Mouse (Mus musculus): ENCODE measurements around the gene Tecpr1. TPM values are rescaled to one million over a fixed set of nuclear protein-coding genes. Genes with fewer than 3 reads are reported as not detected.
A peak's percentile ranks its signal among the peaks of the same experiment; 100 is the strongest.

Tecpr1 gene
- total and polyA plus RNA-seq, 3 experiments = 2.8 to 6.2 (median 6.0) TPM

DNA sequence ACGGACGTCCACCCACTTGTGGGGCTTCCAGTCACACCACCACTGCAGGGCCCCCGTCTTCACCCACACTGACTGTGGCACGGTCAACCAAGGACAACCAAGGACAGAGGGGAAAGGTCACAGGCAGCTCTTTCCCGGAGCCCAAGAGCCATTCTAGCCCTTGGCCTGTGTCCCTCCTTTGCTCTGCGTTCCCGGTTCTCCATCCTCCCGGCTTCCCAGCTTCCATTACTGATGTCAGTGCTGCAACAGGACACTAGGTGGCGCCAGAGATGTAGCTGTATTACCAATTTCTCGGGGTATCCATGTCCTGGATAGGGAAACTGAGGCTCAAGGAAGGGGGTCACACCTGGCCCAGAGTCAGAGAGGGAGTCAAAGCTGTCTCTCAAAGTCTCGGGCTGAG lies 15.9 kb downstream of the Tecpr1 start:
- dilution Hi-C loops (cut with MboI; ENCODE audit: extremely low pct_ligation_motif_present, extremely low pct_unique_long_range_greater_than_20kb, low sequenced_read_pairs) (no loop called here), in situ Hi-C loops (cut with MboI; ENCODE audit: low pct_ligation_motif_present, low pct_unique_long_range_greater_than_20kb, low sequenced_read_pairs) (loop anchor here (25.0 kb wide), 1 partner anchor 530 kb away; no protein-coding TSS in a partner anchor)
- Histone ChIP-seq H3K9ac (ENCODE audit: insufficient read depth, low read depth) (no peak overlapping the region), H3K4me1 (ENCODE audit: control insufficient read depth in 1 of 2, insufficient read depth in 2 of 2) (no peaks in the 10 kb centered on the region), H3K27me3 (replicated peaks) (no peaks in the 10 kb centered on the region), H3K79me2 (replicated peaks; ENCODE audit: control insufficient read depth, extremely low read depth, insufficient read depth, poor library complexity, severe bottlenecking) (no peaks in the 10 kb centered on the region), H3K9me3 (replicated peaks; ENCODE audit: low read length) (peaks cover 3% of the 10 kb centered on the region), H3K27ac (ENCODE audit: insufficient read depth, low read depth) (no peak overlapping the region), H3K4me3 (replicated peaks in 1 of 3; ENCODE audit: low read depth in 2 of 3, low read length in 2 of 3, poor library complexity in 1 of 3) (no peak overlapping the region), H3K4me2 (ENCODE audit: insufficient read depth, low read depth, poor library complexity, severe bottlenecking) (no peak overlapping the region), H3K36me3 (replicated peaks in 1 of 2; ENCODE audit: control insufficient read depth in 1 of 2, insufficient read depth in 1 of 2, low read length in 1 of 2) (peaks cover 4 to 86% of the 10 kb centered on the region in 2 experiments)
- DNase-seq (ENCODE audit: extremely low read depth) = no peak
- TF ChIP-seq NRF1 (IDR thresholded peaks at IDR 0.05; ENCODE audit: low read depth, low read length) (no peak), ELF1 (IDR thresholded peaks at IDR 0.05; ENCODE audit: low read depth, low read length) (no peak), SMC3 (IDR thresholded peaks at IDR 0.05; ENCODE audit: low read depth, low read length) (peak; percentile 62), CTCF (conservative IDR thresholded peaks at IDR 0.05 in 1 of 2, IDR thresholded peaks at IDR 0.05 in 1 of 2; ENCODE audit: low read depth in 2 of 2, low read length in 2 of 2) (peak; percentile 52 to 76; a peak in 3 of 4 replicates), RAD21 (IDR thresholded peaks at IDR 0.05; ENCODE audit: low read depth, low read length) (peak; percentile 55)

DNA sequence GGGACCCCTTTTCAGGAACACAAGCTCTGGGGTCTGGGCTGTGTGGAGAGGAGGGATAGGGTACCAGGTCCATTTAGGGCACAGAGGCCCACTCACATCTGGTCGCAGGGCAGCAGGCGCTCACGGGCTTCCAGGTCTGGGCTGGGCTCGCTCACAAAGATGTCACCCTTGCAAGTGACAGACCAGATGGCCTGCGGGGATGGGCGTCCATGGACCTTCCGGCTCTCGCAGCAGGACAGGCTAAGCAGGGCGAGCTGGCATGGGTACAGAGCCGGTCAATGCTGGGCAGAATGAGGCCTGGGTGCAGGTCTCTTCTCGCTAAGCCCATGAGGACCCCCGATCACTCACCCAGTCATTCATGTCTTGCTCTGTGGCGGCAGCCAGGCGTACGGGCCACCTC lies 17.3 kb downstream of the Tecpr1 start:
- in situ Hi-C loops (cut with MboI; ENCODE audit: low pct_ligation_motif_present, low pct_unique_long_range_greater_than_20kb, low sequenced_read_pairs) = loop anchor here (25.0 kb wide), 1 partner anchor 531 kb away; no protein-coding TSS in a partner anchor
- Histone ChIP-seq H3K9ac (ENCODE audit: insufficient read depth, low read depth) (no peak overlapping the region), H3K27me3 (replicated peaks) (no peaks in the 10 kb centered on the region), H3K4me3 (replicated peaks in 1 of 3; ENCODE audit: low read depth in 2 of 3, low read length in 2 of 3, poor library complexity in 1 of 3) (no peak overlapping the region), H3K9me3 (replicated peaks; ENCODE audit: low read length) (peaks cover 6% of the 10 kb centered on the region), H3K79me2 (replicated peaks; ENCODE audit: control insufficient read depth, extremely low read depth, insufficient read depth, poor library complexity, severe bottlenecking) (no peaks in the 10 kb centered on the region), H3K36me3 (replicated peaks in 1 of 2; ENCODE audit: control insufficient read depth in 1 of 2, insufficient read depth in 1 of 2, low read length in 1 of 2) (peaks cover 4 to 81% of the 10 kb centered on the region in 2 experiments), H3K4me1 (ENCODE audit: control insufficient read depth in 1 of 2, insufficient read depth in 2 of 2) (no peaks in the 10 kb centered on the region), H3K27ac (ENCODE audit: insufficient read depth, low read depth) (no peak overlapping the region), H3K4me2 (ENCODE audit: insufficient read depth, low read depth, poor library complexity, severe bottlenecking) (no peak overlapping the region)
- no peak for DNase-seq (ENCODE audit: extremely low read depth)
- TF ChIP-seq TCF12 (IDR thresholded peaks at IDR 0.05; ENCODE audit: low read depth, low read length) (no peak), KAT2A (IDR thresholded peaks at IDR 0.05; ENCODE audit: insufficient replicate concordance, low read length) (no peak)
- dilution Hi-C loops (cut with MboI; ENCODE audit: extremely low pct_ligation_motif_present, extremely low pct_unique_long_range_greater_than_20kb, low sequenced_read_pairs) = no loop called here

DNA sequence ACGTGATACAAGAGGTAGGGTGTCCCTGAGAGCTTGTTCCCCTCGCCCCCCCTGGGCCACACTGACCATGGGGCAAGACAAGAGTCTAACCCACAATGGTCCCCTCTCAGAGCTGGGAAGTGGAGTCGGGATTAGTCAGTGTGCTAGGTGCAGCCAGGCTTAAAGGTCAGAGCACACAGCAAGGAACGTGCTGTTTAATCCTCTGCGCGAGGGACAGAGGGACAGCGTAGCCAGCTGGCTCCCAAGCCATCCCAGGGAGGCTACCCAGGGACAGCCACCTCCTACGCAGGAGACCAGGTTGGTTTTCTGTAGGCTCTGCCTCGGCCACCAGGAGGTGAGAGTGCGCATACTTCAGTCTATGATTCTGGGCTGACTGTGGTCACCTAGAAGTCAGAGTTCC lies 18.5 kb downstream of the Tecpr1 start:
- in situ Hi-C loops (cut with MboI; ENCODE audit: low pct_ligation_motif_present, low pct_unique_long_range_greater_than_20kb, low sequenced_read_pairs) = loop anchor here (25.0 kb wide), 1 partner anchor 532 kb away; no protein-coding TSS in a partner anchor
- H3K9me3 ChIP-seq (replicated peaks; ENCODE audit: low read length) = peaks cover 6% of the 10 kb centered on the region

More for the DNA sequence above, 18.5 kb downstream of the Tecpr1 start:
- no peak for DNase-seq (ENCODE audit: extremely low read depth)
- Histone ChIP-seq H3K4me2 (ENCODE audit: insufficient read depth, low read depth, poor library complexity, severe bottlenecking) (no peak overlapping the region), H3K36me3 (replicated peaks in 1 of 2; ENCODE audit: control insufficient read depth in 1 of 2, insufficient read depth in 1 of 2, low read length in 1 of 2) (peaks cover 4 to 80% of the 10 kb centered on the region in 2 experiments), H3K4me1 (ENCODE audit: control insufficient read depth in 1 of 2, insufficient read depth in 2 of 2) (no peaks in the 10 kb centered on the region), H3K27me3 (replicated peaks) (no peaks in the 10 kb centered on the region), H3K9ac (ENCODE audit: insufficient read depth, low read depth) (no peak overlapping the region), H3K27ac (ENCODE audit: insufficient read depth, low read depth) (no peak overlapping the region), H3K79me2 (replicated peaks; ENCODE audit: control insufficient read depth, extremely low read depth, insufficient read depth, poor library complexity, severe bottlenecking) (no peaks in the 10 kb centered on the region), H3K4me3 (replicated peaks in 1 of 3; ENCODE audit: low read depth in 2 of 3, low read length in 2 of 3, poor library complexity in 1 of 3) (no peak overlapping the region)
- dilution Hi-C loops (cut with MboI; ENCODE audit: extremely low pct_ligation_motif_present, extremely low pct_unique_long_range_greater_than_20kb, low sequenced_read_pairs) = no loop called here
- TF ChIP-seq BHLHE40 (IDR thresholded peaks at IDR 0.05; ENCODE audit: low read depth, low read length) (no peak), MAZ (IDR thresholded peaks at IDR 0.05; ENCODE audit: low read depth, low read length) (no peak), USF1 (IDR thresholded peaks at IDR 0.05; ENCODE audit: low read depth, low read length) (no peak), ELF1 (IDR thresholded peaks at IDR 0.05; ENCODE audit: low read depth, low read length) (no peak), GABPA (IDR thresholded peaks at IDR 0.05; ENCODE audit: insufficient replicate concordance, low read depth, low read length) (no peak), HCFC1 (IDR thresholded peaks at IDR 0.05; ENCODE audit: low read depth, low read length) (no peak), MYC (IDR thresholded peaks at IDR 0.05; ENCODE audit: low read depth, low read length) (no peak), CHD2 (IDR thresholded peaks at IDR 0.05; ENCODE audit: low read length) (no peak), E2F4 (IDR thresholded peaks at IDR 0.05; ENCODE audit: insufficient replicate concordance, low read depth, low read length) (no peak), ETS1 (conservative IDR thresholded peaks at IDR 0.05; ENCODE audit: low read depth, low read length) (no peak), CHD1 (IDR thresholded peaks at IDR 0.05; ENCODE audit: low read depth, low read length) (no peak), POLR2AphosphoS2 (IDR thresholded peaks at IDR 0.05; ENCODE audit: low read depth, low read length) (no peak), MXI1 (IDR thresholded peaks at IDR 0.05; ENCODE audit: low read depth, low read length) (no peak), RCOR1 (conservative IDR thresholded peaks at IDR 0.05; ENCODE audit: low read depth, low read length) (no peak), SIN3A (IDR thresholded peaks at IDR 0.05; ENCODE audit: low read length) (no peak)
